Mouse (Mus musculus): ENCODE results near the gene Fdxr.

GRCm38 (mm10) chr11:115233526-115234290, 43.1 kb downstream of the Fdxr start:
- TF ChIP-seq CTCF (IDR thresholded peaks at IDR 0.05; ENCODE audit: low read depth), result peak; percentile 50
- TF ChIP-seq EP300 (IDR thresholded peaks at IDR 0.05; ENCODE audit: low read depth), result no peak

Measured in liver, postnatal 0 days (tissue).